In the genomic region with DNA sequence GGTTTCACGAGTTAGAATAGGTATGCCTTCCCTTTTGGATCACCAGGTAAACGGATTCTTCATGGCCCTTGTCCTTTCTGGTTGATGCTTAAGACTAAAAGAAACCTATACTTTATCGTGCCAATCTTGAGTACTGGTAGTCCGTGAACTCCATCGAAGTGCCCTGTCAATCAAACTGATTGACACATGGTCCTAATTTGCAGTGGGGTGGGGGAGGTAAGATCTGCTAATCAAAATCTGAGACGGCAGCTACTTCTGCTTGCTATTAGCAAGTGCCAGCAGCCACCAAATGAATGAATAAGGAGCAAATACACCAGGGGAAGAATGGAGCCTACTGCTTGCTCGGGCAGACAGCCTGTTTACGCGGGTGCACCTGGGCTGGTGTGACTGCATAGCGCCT, we compare ENCODE assay signal across 27 mouse cellular contexts. TPM values are rescaled to one million over a fixed set of nuclear protein-coding genes. Genes with fewer than 3 reads are reported as not detected.
DNase-seq lines count a peak whose midpoint lies in the region; ATAC-seq lines count a peak whose summit lies in the region.
"Had no signal": no experiment of that assay in that cellular context is flagged by ENCODE, and none has a peak within 500 bp of the region (broad histone marks: within the 10 kb centered on the region; RNA-seq: fewer than 3 reads in every experiment).

No protein-coding gene starts in this region.

- H3K9ac ChIP-seq in forebrain, embryonic 11.5 days (ENCODE audit: low read length) = no peak overlapping the region
- no peak overlapping the region for H3K9ac ChIP-seq in forebrain, embryonic 16.5 days (replicated peaks; ENCODE audit: low read depth, low read length)
- H3K9ac ChIP-seq in limb, embryonic 12.5 days (replicated peaks) = no peak overlapping the region
- H3K9ac ChIP-seq: embryonic facial prominence, embryonic 13.5 days; forebrain, embryonic 13.5 days; forebrain, postnatal 0 days; hindbrain, embryonic 14.5 days had no signal

- H3K27me3 ChIP-seq in forebrain, embryonic 11.5 days (ENCODE audit: control insufficient read depth, insufficient read depth, low read length) = no peaks in the 10 kb centered on the region
- no peaks in the 10 kb centered on the region for H3K27me3 ChIP-seq in forebrain, embryonic 16.5 days (replicated peaks; ENCODE audit: control insufficient read depth, insufficient read depth, low read length)
- no peaks in the 10 kb centered on the region for H3K27me3 ChIP-seq in embryonic facial prominence, embryonic 10.5 days (replicated peaks; ENCODE audit: low read depth, poor library complexity, severe bottlenecking)
- H3K27me3 ChIP-seq in limb, embryonic 12.5 days = no peaks in the 10 kb centered on the region
- H3K27me3 ChIP-seq: embryonic facial prominence, embryonic 13.5 days; forebrain, embryonic 13.5 days had no signal

- peak; percentile 18 for DNase-seq in forebrain, embryonic 11.5 days (ENCODE audit: low spot score)
- peak; percentile 73 for DNase-seq in embryonic facial prominence, embryonic 10.5 days (ENCODE audit: low spot score)
- DNase-seq in forelimb bud, embryonic 11.5 days (ENCODE audit: low read depth, low spot score) = peak; percentile 43
- DNase-seq in left cerebral cortex, postnatal 4 days = no peak
- DNase-seq in gastrocnemius, postnatal 4 days (ENCODE audit: low spot score in 2 of 2) = no peak
- DNase-seq: adrenal gland, adult 8-10 months; adrenal gland, postnatal 36 days; cerebellum, adult 11 months; cerebellum, adult 2 months; cerebellum, adult 9-11 months; cerebellum, postnatal 36 days; forebrain, postnatal 0 days; gastrocnemius, postnatal 25 days; heart, postnatal 36 days; kidney, adult 18-20 months; kidney, adult 9 months had no signal

- no peak overlapping the region for H3K4me2 ChIP-seq in forebrain, embryonic 11.5 days (ENCODE audit: low read depth, low read length, severe bottlenecking)
- no peak overlapping the region for H3K4me2 ChIP-seq in forebrain, embryonic 16.5 days (ENCODE audit: low read length)
- H3K4me2 ChIP-seq in limb, embryonic 12.5 days = no peak overlapping the region
- H3K4me2 ChIP-seq: embryonic facial prominence, embryonic 13.5 days; forebrain, embryonic 13.5 days; heart, embryonic 11.5 days; hindbrain, embryonic 14.5 days had no signal

- no peak overlapping the region for H3K27ac ChIP-seq in forebrain, embryonic 11.5 days (ENCODE audit: low read depth, low read length)
- no peak overlapping the region for H3K27ac ChIP-seq in forebrain, embryonic 16.5 days (ENCODE audit: low read length)
- H3K27ac ChIP-seq in embryonic facial prominence, embryonic 10.5 days (replicated peaks) = no peak overlapping the region
- H3K27ac ChIP-seq in limb, embryonic 12.5 days = peak overlapping the region; percentile 29; the same call in 1 of the 2 replicates
- H3K27ac ChIP-seq: embryonic facial prominence, embryonic 13.5 days; forebrain, embryonic 13.5 days; hindbrain, embryonic 14.5 days; hindbrain, postnatal 0 days had no signal

- 86% methylated on average over 10 of the region's 10 CpGs for WGBS in forebrain, embryonic 11.5 days
- whole genome bisulfite sequencing in forebrain, embryonic 16.5 days = 79% methylated on average over 10 of the region's 10 CpGs
- WGBS in embryonic facial prominence, embryonic 10.5 days = 48% methylated on average over 10 of the region's 10 CpGs
- WGBS in limb, embryonic 12.5 days = 54% methylated on average over 10 of the region's 10 CpGs

- H3K9me3 ChIP-seq in forebrain, embryonic 11.5 days (ENCODE audit: control insufficient read depth, low read length) = no peaks in the 10 kb centered on the region
- no peaks in the 10 kb centered on the region for H3K9me3 ChIP-seq in forebrain, embryonic 16.5 days (ENCODE audit: control insufficient read depth, low read length)
- H3K9me3 ChIP-seq in embryonic facial prominence, embryonic 10.5 days = no peaks in the 10 kb centered on the region
- H3K9me3 ChIP-seq in limb, embryonic 12.5 days = no peaks in the 10 kb centered on the region
- H3K9me3 ChIP-seq: embryonic facial prominence, embryonic 13.5 days; forebrain, embryonic 13.5 days had no signal

- H3K4me3 ChIP-seq in forebrain, embryonic 11.5 days (ENCODE audit: low read depth, low read length) = no peak overlapping the region
- no peak overlapping the region for H3K4me3 ChIP-seq in forebrain, embryonic 16.5 days (replicated peaks; ENCODE audit: low read length)
- H3K4me3 ChIP-seq in embryonic facial prominence, embryonic 10.5 days = no peak overlapping the region
- no peak overlapping the region for H3K4me3 ChIP-seq in limb, embryonic 12.5 days (replicated peaks)
- H3K4me3 ChIP-seq: embryonic facial prominence, embryonic 13.5 days; erythroblast, embryonic 14.5 days; forebrain, embryonic 13.5 days had no signal

- intact Hi-C loops in left cerebral cortex, postnatal 4 days (cut with DNase I) = no loop called here

- H3K4me1 ChIP-seq in forebrain, embryonic 11.5 days (replicated peaks; ENCODE audit: control insufficient read depth, insufficient read depth, low read length) = no peaks in the 10 kb centered on the region
- no peaks in the 10 kb centered on the region for H3K4me1 ChIP-seq in forebrain, embryonic 16.5 days (replicated peaks; ENCODE audit: control insufficient read depth, insufficient read depth, low read length)
- peaks cover 29% of the 10 kb centered on the region for H3K4me1 ChIP-seq in embryonic facial prominence, embryonic 10.5 days
- H3K4me1 ChIP-seq in limb, embryonic 12.5 days (replicated peaks) = peaks cover 22% of the 10 kb centered on the region
- H3K4me1 ChIP-seq: forebrain, embryonic 13.5 days had no signal

- no peak for ATAC-seq in forebrain, embryonic 11.5 days (replicated peaks; ENCODE audit: low FRiP score)
- ATAC-seq in forebrain, embryonic 16.5 days = no peak
- no peak for ATAC-seq in limb, embryonic 12.5 days (ENCODE audit: insufficient number of reproducible peaks, insufficient read depth, low FRiP score, low TSS enrichment, low read depth)
- ATAC-seq: activated CD4-positive, CD25-positive, alpha-beta regulatory T cell, adult 4 months; forebrain, embryonic 13.5 days; forebrain, postnatal 0 days; hindbrain, postnatal 0 days; inflammation-experienced regulatory T-cells, adult 6 months; intestine, embryonic 16.5 days had no signal

- peaks cover 24% of the 10 kb centered on the region for H3K36me3 ChIP-seq in forebrain, embryonic 11.5 days (ENCODE audit: control insufficient read depth, insufficient read depth, low read length)
- H3K36me3 ChIP-seq in forebrain, embryonic 16.5 days (ENCODE audit: control insufficient read depth, insufficient read depth) = peaks cover 22% of the 10 kb centered on the region
- peaks cover 99% of the 10 kb centered on the region for H3K36me3 ChIP-seq in embryonic facial prominence, embryonic 10.5 days (replicated peaks)
- peaks cover 88% of the 10 kb centered on the region for H3K36me3 ChIP-seq in limb, embryonic 12.5 days

RNA-seq across cellular contexts. Expression of a gene that starts 58.1 kb away (rescaled TPM):
- 37.5 and 38.9 TPM in 2 replicates for polyA plus RNA-seq in forebrain, embryonic 11.5 days (2014; fragmentation: Nextera tagmentation; extraction: Ambion mirVana)
- polyA plus RNA-seq in forebrain, embryonic 16.5 days (2015; fragmentation: Nextera tagmentation; extraction: Ambion mirVana) = 28.8 and 29.6 TPM in 2 replicates
- 33.8 and 35.2 TPM in 2 replicates for polyA plus RNA-seq in embryonic facial prominence, embryonic 10.5 days (2016; fragmentation: Nextera tagmentation; extraction: Ambion mirVana)
- 37.3 and 42.4 TPM in 2 replicates for polyA plus RNA-seq in limb, embryonic 12.5 days (2016; fragmentation: Nextera tagmentation; extraction: Ambion mirVana)
- 10 to 100 TPM; 18.8 to 22.1 TPM for total RNA-seq in left cerebral cortex, postnatal 4 days (2021)
- total RNA-seq in gastrocnemius, postnatal 4 days (2021) = 10 to 100 TPM; 29.5 to 33.0 TPM

Comparison
In these comparisons a context has a peak if more than half of its experiments do, and no peak if none do; other contexts are left out.
1. DNase-seq: peak in forebrain, embryonic 11.5 days (single experiment), embryonic facial prominence, embryonic 10.5 days (single experiment) and forelimb bud, embryonic 11.5 days (single experiment); none in left cerebral cortex, postnatal 4 days (single experiment) and gastrocnemius, postnatal 4 days (0 of 2).